Mouse (Mus musculus) midbrain, embryonic 13.5 days (tissue): ENCODE data around the gene Krt71. TPM values are rescaled to one million over a fixed set of nuclear protein-coding genes. Genes with fewer than 3 reads are reported as not detected.

Experiments used
- ATAC-seq: fragments of 200-750 bp; cut with Nextera tagmentation; 2 replicates; pipeline ENCODE4 v1.8.0; 2017; ENCODE audit warnings: mild to moderate bottlenecking, moderate TSS enrichment, moderate library complexity
- H3K27ac ChIP-seq: fragments of 300-500 bp; sonication (generic); 2 replicates; pipeline ENCODE4 v1.5.1; 2015; ENCODE audit warnings: inconsistent platforms, mild to moderate bottlenecking, moderate library complexity
- H3K27me3 ChIP-seq: fragments of 300-500 bp; sonication (generic); 2 replicates; pipeline ENCODE4 v1.6.1; 2015; ENCODE audit warnings: mild to moderate bottlenecking, inconsistent platforms
- H3K36me3 ChIP-seq: fragments of 300-500 bp; sonication (generic); 2 replicates; pipeline ENCODE4 v1.6.1; 2015; ENCODE audit warnings: mild to moderate bottlenecking, inconsistent platforms
- H3K4me1 ChIP-seq: fragments of 300-500 bp; sonication (generic); replicated peaks from 2 replicates; pipeline ENCODE4 v1.6.1; 2015; ENCODE audit warnings: inconsistent platforms
- H3K4me2 ChIP-seq: fragments of 300-500 bp; sonication (generic); replicated peaks from 2 replicates; pipeline ENCODE4 v1.6.1; 2015; ENCODE audit warnings: moderate library complexity, mild to moderate bottlenecking, inconsistent platforms
- H3K4me3 ChIP-seq: fragments of 300-500 bp; sonication (generic); replicated peaks from 2 replicates; pipeline ENCODE4 v1.5.1; 2015; ENCODE audit warnings: mild to moderate bottlenecking, inconsistent platforms
- H3K9ac ChIP-seq: fragments of 300-500 bp; sonication (generic); replicated peaks from 2 replicates; pipeline ENCODE4 v1.6.1; 2015; ENCODE audit warnings: mild to moderate bottlenecking, inconsistent platforms
- H3K9me3 ChIP-seq: fragments of 300-500 bp; sonication (generic); 2 replicates; pipeline ENCODE4 v1.6.1; 2016; ENCODE audit warnings: mild to moderate bottlenecking, inconsistent platforms
- WGBS: fragments of 180-500 bp; shearing (Covaris S2); methylation state at CpG from one replicate; pipeline ENCODE4 v1.1.7; 2015; 5-methylcytosine and 5-hydroxymethylcytosine counted together
- polyA plus RNA-seq: library from polyadenylated mRNA; unstranded; fragments of >200 nt; fragmentation: Nextera tagmentation; extraction: Ambion mirVana; gene quantifications from 2 replicates; pipeline ENCODE4 v1.2.1, GENCODE M21; 2015

Krt71 gene
- polyA plus RNA-seq: not detected in 2 replicates

DNA sequence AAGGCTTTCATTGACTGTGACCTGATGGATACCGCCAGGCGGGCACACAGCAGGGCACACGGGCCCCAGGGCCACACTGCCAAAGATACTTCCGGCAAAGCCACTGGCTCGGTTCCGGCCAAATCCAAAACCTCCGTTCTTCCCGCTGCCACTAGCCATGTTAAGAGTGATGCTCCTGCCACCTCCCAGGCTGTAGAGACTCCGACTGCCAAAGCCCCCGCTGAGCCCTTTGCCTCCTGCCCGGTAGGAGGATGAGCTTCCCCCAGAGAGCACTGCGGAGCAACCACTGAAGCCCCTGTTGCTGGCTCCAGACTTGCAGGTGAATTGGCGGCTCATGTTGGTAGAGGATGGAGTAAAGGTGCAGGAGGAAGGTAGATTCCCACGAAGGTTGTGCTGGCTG, at the start of gene Krt71:
Gene Krt71, minus strand, starts transcription at position 399 of the 400 bp plus-strand sequence.
- H3K27me3 ChIP-seq: no peaks in the 10 kb centered on the region
- no peaks in the 10 kb centered on the region for H3K36me3 ChIP-seq
- no peaks in the 10 kb centered on the region for H3K4me1 ChIP-seq
- no peak within 1 kb of the TSS for H3K4me2 ChIP-seq
- no peaks in the 10 kb centered on the region for H3K9me3 ChIP-seq
- no peak within 1 kb of the TSS for H3K9ac ChIP-seq
- ATAC-seq: no peak
- no peak within 1 kb of the TSS for H3K4me3 ChIP-seq
- WGBS: 58% methylated on average over 14 of the region's 14 CpGs
- H3K27ac ChIP-seq: no peak within 1 kb of the TSS

DNA sequence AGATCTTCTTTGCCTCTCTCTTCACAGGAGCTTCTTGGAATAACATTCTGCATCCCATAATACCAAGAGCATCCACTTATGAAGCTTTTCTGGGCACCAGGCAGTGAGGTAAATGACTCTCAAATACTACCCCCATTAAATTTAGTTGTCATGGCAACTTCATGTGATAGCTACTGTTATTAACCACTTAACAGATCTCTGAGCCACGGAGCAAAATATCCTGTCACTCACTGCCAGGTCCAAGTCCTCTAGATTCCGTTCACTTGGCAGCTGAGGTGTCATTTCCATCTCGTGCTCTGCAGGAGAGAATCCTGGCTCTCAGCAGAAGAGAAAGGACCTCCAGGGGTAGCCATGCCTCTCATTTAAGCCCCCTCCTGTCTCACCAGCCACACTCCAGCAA, 48.0 kb upstream of the Krt71 start:
- H3K4me1 ChIP-seq: peaks cover 16% of the 10 kb centered on the region; the same call in 1 of the 2 replicates
- no peak for ATAC-seq

DNA sequence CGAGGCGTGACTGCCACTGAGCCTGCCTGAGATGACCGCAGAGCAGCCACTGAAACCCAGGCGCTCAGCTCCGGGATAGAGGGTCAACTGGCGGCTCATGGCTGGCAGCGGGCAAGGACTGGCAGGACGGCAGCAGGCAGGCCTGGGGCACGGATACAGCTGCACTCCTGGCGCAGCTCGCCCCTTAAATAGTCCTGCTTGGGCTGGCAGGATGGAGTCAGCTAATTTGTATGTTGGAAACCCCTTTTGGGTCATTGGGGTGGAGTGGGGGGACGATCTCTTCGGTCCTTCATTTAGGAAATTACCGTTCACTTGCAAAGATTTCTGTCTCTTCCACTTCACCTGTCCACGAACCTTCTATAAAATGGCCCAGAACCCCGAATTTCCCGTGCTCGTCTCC, 43.5 kb upstream of the Krt71 start, which contains the start of gene Krt72:
Gene Krt72, minus strand, starts transcription at position 101 of the 400 bp plus-strand sequence.
- H3K9ac ChIP-seq: no peak within 1 kb of the TSS
- no peak within 1 kb of the TSS for H3K4me3 ChIP-seq
- no peaks in the 10 kb centered on the region for H3K27me3 ChIP-seq
- no peaks in the 10 kb centered on the region for H3K36me3 ChIP-seq
- H3K4me1 ChIP-seq: peaks cover 16% of the 10 kb centered on the region; the same call in 1 of the 2 replicates
- no peak within 1 kb of the TSS for H3K27ac ChIP-seq
- no peaks in the 10 kb centered on the region for H3K9me3 ChIP-seq
- WGBS: 91% methylated on average over 18 of the region's 18 CpGs
- ATAC-seq: no peak
- no peak within 1 kb of the TSS for H3K4me2 ChIP-seq

More for the DNA sequence above, 48.0 kb upstream of the Krt71 start:
- Histone ChIP-seq H3K4me3 (no peak overlapping the region), H3K4me2 (no peak overlapping the region), H3K27ac (peak overlapping the region; percentile 44; the same call in 1 of the 2 replicates), H3K27me3 (no peaks in the 10 kb centered on the region), H3K9ac (no peak overlapping the region), H3K36me3 (no peaks in the 10 kb centered on the region), H3K9me3 (no peaks in the 10 kb centered on the region)
- 20% methylated on average over 3 of the region's 3 CpGs for WGBS

DNA sequence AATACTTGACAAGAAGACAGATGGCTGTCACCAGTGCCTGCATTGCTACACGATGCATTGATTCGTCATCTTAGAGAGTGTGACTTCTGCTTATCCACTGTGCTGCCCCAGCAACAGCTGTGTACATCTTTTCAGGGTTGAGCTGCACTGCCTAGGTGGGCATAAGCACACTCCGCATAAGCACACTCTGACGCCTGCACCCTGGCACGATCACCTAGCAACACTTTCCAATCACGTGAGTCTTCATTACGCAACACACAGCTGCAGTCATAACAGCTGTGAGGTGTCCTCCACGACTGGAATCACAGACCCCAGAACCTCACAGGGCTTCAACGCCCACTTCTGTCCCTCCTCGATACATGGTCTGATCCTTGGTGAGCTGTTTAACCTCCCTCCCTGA, 30.5 kb upstream of the Krt71 start:
- no peak overlapping the region for H3K27ac ChIP-seq
- WGBS: 88% methylated on average over 10 of the region's 10 CpGs
- no peaks in the 10 kb centered on the region for H3K27me3 ChIP-seq
- H3K9ac ChIP-seq: no peak overlapping the region
- H3K4me1 ChIP-seq: no peaks in the 10 kb centered on the region; the same call in 1 of the 2 replicates
- no peak for ATAC-seq
- no peak overlapping the region for H3K4me3 ChIP-seq
- H3K36me3 ChIP-seq: no peaks in the 10 kb centered on the region
- no peak overlapping the region for H3K4me2 ChIP-seq
- no peaks in the 10 kb centered on the region for H3K9me3 ChIP-seq

DNA sequence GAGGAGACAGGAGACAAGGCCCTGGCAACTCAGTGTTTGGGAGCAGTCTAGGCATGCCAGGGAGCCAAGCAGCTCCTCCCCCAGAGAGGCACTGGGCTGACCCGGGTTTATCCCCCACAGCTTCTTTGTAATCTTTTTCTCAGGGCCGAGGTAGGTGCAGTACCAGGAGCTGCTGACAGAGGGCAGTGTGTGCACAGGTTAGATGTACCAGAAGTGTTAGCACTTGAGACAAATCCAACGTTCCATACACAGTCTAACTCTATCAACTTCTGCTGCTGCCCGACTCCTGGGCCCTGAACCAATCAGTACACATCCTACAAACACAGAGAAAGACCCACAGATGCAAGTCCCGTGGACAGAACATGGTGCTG, 29.8 kb upstream of the Krt71 start:
- H3K4me3 ChIP-seq: no peak overlapping the region
- H3K36me3 ChIP-seq: no peaks in the 10 kb centered on the region
- ATAC-seq: peak; percentile 86
- no peaks in the 10 kb centered on the region for H3K9me3 ChIP-seq
- no peak overlapping the region for H3K4me2 ChIP-seq
- WGBS: 6% methylated on average over 5 of the region's 5 CpGs
- H3K9ac ChIP-seq: no peak overlapping the region
- H3K27ac ChIP-seq: no peak overlapping the region
- no peaks in the 10 kb centered on the region; the same call in 1 of the 2 replicates for H3K4me1 ChIP-seq
- no peaks in the 10 kb centered on the region for H3K27me3 ChIP-seq

DNA sequence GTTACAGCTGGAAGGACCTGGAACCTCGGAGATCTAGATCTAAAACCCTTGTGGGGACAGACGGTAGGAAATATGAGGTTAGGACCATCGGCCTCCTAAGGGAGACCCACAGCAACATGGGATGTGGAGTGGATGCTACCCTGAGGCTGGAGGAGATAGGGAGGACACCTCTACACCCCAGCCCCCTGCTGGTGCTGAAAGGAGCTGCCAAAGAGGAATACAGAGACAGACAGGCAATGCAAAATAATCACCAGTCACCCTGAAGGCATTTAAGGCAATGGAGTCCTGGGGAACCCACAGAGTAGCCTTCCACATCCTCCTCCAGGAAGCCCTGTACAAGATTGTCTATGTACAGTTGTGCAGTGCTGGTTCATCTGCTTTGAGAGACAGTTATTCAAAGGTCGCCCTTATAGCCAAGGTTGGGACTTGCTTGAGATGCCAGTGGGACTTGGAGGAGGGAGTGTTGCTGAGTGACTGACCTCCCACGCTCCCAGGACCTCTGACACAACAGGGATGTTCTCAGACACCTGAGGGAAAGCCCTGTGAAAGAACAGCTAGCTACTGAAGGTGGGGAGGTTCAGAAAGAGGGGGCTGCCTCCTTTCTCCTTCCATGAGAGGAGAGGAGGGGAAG, 29.3 kb upstream of the Krt71 start:
- Histone ChIP-seq H3K27me3 (no peaks in the 10 kb centered on the region), H3K4me2 (no peak overlapping the region), H3K4me1 (no peaks in the 10 kb centered on the region; the same call in 1 of the 2 replicates), H3K4me3 (no peak overlapping the region), H3K27ac (no peak overlapping the region), H3K9ac (no peak overlapping the region), H3K36me3 (no peaks in the 10 kb centered on the region), H3K9me3 (no peaks in the 10 kb centered on the region)
- 70% methylated on average over 5 of the region's 5 CpGs for WGBS
- ATAC-seq: peak; percentile 22; the same call in 1 of the 2 replicates

DNA sequence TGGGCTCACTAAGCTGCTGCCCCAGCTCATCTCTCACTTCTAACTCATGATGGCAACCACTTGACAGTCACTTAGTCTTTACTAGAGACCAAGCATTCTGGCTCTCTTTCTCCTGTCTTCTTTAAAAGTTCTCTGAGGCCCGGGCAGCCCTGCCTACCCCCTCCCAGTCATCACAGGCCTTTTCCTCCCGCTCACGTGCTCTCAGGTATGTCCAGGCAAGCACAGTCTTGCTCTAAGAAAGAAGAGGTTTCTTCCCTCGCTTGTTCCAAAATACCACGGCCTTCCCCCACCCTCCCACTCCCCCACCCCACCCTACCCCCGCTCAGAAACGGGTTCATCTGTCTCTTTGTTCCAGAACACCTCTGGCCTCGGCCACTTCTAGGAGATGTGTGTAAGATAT, 27.3 kb upstream of the Krt71 start:
- Histone ChIP-seq H3K27me3 (no peaks in the 10 kb centered on the region), H3K9ac (no peak overlapping the region), H3K9me3 (no peaks in the 10 kb centered on the region), H3K4me1 (no peaks in the 10 kb centered on the region; the same call in 1 of the 2 replicates), H3K4me3 (no peak overlapping the region), H3K27ac (no peak overlapping the region), H3K36me3 (no peaks in the 10 kb centered on the region), H3K4me2 (no peak overlapping the region)
- ATAC-seq: no peak
- 54% methylated on average over 8 of the region's 8 CpGs for WGBS

DNA sequence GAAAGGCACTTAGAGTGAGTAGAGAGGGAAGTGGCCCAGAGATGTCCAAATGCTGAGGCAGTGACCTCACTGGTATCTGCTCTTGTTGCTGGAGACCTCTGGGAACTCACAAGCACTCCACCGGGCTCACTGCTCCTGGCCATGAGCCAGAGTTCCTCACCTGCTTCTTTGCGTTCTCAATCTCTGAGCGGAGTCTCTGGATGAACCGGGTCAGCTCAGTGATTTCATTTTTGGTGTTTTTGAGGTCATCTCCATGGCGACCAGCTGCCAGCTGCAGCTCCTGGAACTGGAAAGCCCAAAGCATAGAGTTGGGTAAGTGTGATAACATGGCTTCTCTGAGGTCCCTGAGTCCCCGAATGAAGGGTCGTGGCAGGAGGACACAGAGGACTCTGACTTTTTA, 5.1 kb downstream of the Krt71 start:
- Histone ChIP-seq H3K27me3 (no peaks in the 10 kb centered on the region), H3K4me2 (no peak overlapping the region), H3K9me3 (no peaks in the 10 kb centered on the region), H3K36me3 (no peaks in the 10 kb centered on the region), H3K9ac (no peak overlapping the region), H3K4me1 (no peaks in the 10 kb centered on the region), H3K27ac (no peak overlapping the region), H3K4me3 (no peak overlapping the region)
- WGBS: 73% methylated on average over 7 of the region's 7 CpGs
- ATAC-seq: no peak

DNA sequence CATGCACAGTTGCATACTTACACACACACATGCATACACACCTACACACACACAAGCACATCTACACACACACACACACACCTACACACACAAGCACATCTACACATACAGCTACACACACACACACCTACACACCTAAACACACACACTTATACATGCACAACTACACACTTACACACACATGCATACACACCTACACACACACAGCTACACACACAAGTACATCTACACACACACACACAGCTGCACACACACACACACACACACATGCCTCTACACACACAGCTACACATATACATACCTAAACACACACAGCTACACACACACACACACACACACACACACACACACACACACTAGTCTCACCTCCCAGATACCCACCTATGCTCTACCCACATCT, 12.3 kb downstream of the Krt71 start:
- Histone ChIP-seq H3K4me2 (no peak overlapping the region), H3K27ac (no peak overlapping the region), H3K4me1 (no peaks in the 10 kb centered on the region), H3K27me3 (no peaks in the 10 kb centered on the region), H3K9me3 (no peaks in the 10 kb centered on the region), H3K36me3 (no peaks in the 10 kb centered on the region), H3K4me3 (no peak overlapping the region), H3K9ac (no peak overlapping the region)
- no peak for ATAC-seq

DNA sequence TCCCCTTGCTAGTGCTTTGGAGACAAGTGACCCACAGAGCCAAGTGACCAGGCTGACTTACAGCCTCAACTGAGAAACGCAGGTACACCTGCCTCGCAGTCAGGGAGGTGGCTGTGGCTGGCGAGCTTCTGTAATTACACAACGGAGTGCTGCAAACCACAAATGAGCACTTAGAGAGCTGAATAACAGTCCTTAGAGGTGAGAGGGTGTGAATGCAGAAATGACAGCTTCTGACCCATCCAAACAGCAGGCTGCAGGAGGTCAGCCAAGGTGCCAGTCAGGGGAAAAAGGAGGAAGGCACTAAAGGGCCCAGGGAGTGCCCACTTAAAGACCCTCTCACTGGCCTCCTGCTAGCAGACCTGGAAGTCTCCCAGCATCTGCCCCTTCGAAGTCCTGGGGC, 18.2 kb downstream of the Krt71 start:
- Histone ChIP-seq H3K27me3 (no peaks in the 10 kb centered on the region), H3K4me2 (no peak overlapping the region), H3K9ac (no peak overlapping the region), H3K4me1 (no peaks in the 10 kb centered on the region), H3K4me3 (no peak overlapping the region), H3K9me3 (no peaks in the 10 kb centered on the region), H3K27ac (no peak overlapping the region), H3K36me3 (no peaks in the 10 kb centered on the region)
- ATAC-seq: no peak
- WGBS: 75% methylated on average over 5 of the region's 5 CpGs

DNA sequence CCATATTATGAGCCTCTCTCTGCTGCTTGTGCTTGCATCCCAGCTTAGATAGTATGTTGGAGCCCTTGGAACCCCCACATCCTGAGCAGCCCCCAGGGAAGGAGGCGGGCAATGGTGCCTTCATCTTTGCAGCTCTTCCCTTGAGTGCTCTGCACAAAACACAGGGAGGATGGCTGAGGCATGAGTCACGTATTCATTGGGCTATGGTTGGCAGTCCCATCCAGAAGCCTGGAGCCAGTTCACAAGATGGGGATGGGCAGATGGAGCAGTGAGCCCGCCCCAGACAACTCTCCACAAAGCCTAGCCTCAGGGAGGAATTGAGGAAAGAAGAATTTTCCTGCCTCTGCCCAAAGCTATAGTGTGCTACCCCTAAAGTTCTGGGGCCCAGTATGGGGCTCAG, 27.1 kb downstream of the Krt71 start:
- Histone ChIP-seq H3K27ac (no peak overlapping the region), H3K36me3 (no peaks in the 10 kb centered on the region), H3K4me3 (no peak overlapping the region), H3K9ac (no peak overlapping the region), H3K4me1 (no peaks in the 10 kb centered on the region), H3K27me3 (no peaks in the 10 kb centered on the region), H3K9me3 (no peaks in the 10 kb centered on the region), H3K4me2 (no peak overlapping the region)
- 84% methylated on average over 3 of the region's 3 CpGs for WGBS
- no peak for ATAC-seq

DNA sequence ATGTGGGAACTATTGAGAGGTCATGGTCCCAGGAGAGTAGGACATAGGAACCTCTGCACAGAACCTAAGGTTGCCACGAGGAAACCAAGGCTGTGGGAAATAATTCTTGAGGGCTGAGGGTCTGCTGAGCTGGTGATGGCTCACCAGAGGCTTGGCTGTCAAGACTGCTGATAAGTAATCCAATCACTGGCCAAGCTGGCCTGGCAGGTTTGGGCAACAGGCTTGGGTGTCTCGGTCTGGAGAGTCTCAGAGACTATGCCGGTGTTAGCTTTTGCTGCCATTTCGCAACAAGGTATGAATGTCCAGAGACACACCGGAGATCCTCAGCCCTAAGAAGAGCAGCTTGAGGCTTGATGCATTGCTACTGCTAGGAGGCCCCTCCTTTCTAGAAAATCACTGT, 28.6 kb downstream of the Krt71 start:
- WGBS: 89% methylated on average over 5 of the region's 5 CpGs
- no peak overlapping the region for H3K9ac ChIP-seq
- H3K27ac ChIP-seq: no peak overlapping the region
- H3K27me3 ChIP-seq: no peaks in the 10 kb centered on the region
- ATAC-seq: no peak
- H3K4me3 ChIP-seq: no peak overlapping the region
- H3K9me3 ChIP-seq: no peaks in the 10 kb centered on the region
- H3K4me2 ChIP-seq: no peak overlapping the region
- H3K36me3 ChIP-seq: no peaks in the 10 kb centered on the region
- no peaks in the 10 kb centered on the region for H3K4me1 ChIP-seq

DNA sequence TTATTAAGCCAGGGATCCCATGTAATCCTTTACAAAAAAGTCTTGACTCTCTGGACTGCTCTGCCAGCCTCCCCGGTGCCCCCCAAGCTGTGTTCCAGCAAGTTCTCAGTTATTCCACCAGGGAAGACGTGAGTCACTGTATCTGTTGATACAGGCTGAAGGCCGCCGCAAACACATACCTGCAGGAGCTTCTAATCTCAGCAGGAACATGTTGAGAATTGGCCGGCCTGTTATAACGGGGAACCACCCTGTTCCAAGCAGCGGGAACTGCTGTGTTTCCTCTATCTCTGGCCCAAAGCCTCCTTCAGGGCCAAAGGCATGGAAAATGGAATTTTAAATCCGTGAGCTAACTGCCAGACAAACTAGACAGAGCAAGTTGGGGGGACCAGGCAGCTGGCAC, 29.2 kb downstream of the Krt71 start:
- H3K4me3 ChIP-seq: no peak overlapping the region
- no peaks in the 10 kb centered on the region for H3K4me1 ChIP-seq
- H3K27ac ChIP-seq: no peak overlapping the region
- H3K9ac ChIP-seq: no peak overlapping the region
- no peaks in the 10 kb centered on the region for H3K9me3 ChIP-seq
- no peak for ATAC-seq
- no peak overlapping the region for H3K4me2 ChIP-seq
- no peaks in the 10 kb centered on the region for H3K27me3 ChIP-seq
- 68% methylated on average over 8 of the region's 8 CpGs for WGBS
- no peaks in the 10 kb centered on the region for H3K36me3 ChIP-seq
